Mouse (Mus musculus): ENCODE data around the gene Plekha7.

DNA sequence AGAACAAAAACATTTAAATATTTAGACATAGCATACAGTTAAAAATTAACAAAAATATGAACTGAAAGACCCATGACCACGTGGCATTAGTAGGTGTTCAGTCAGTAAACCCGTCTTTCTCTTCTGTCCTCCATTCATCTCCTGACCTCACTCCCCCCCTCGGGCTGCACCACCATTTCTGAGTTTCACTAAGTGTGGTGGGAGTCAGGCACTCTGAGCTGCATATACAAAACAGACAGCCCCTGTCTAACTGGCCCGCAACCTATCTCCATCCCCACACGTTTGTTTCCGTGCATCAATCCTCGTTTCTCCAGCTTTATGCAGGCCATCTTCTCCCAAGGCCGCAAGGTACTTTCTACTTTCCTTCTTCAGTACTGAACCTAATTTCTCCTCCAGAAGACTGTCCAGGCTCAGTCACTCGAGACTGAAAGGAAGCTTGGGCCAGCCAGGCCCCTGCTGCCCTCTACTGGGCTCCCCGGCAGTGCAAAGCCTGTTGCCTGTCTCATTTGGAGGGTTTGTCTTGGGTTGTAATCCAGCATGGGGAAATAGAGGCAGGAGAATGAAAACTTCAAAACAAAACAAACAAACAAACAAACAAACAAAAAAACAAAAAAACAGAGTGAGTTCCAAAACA is 15.3 kb upstream of the Plekha7 start:
- peak; percentile 91 for TF ChIP-seq CTCF (IDR thresholded peaks at IDR 0.05; ENCODE audit: low read depth)
- TF ChIP-seq EP300 (IDR thresholded peaks at IDR 0.05; ENCODE audit: low read depth): no peak

Measured in heart, postnatal 0 days (tissue).